Mouse (Mus musculus): Measurements from ENCODE around the gene Nprl2.

GRCm38 (mm10) chr9:107569270-107569669 lies 27.2 kb downstream of the Nprl2 start:
- TF ChIP-seq CTCF (IDR thresholded peaks at IDR 0.05; ENCODE audit: control insufficient read depth, insufficient read depth, insufficient replicate concordance, low read depth, low read length) (no peak), POLR2A (IDR thresholded peaks at IDR 0.05; ENCODE audit: control insufficient read depth, low read depth, low read length) (no peak)
